Mouse (Mus musculus) B cell, adult 2 months (primary cell): ENCODE measurements around the gene Gapdh.
"Not testable (repeated sequence)": the region's sequence is repeated elsewhere in the genome, so short reads cannot be mapped to it uniquely, and the experiment has no call there.

Source experiments
- DNase-seq, 2 experiments: peaks; one replicate each; pipeline ENCODE4 v3.0.0; 2022

Gapdh gene

GRCm38 (mm10) chr6:125166861-125167650 lies 789 bp upstream of the Gapdh start:
- DNase-seq: no peak

- DNase-seq: peak; percentile 96 to 98
Measured at GRCm38 (mm10) chr6:125165328-125165891, 857 bp downstream of the Gapdh start.

DNA sequence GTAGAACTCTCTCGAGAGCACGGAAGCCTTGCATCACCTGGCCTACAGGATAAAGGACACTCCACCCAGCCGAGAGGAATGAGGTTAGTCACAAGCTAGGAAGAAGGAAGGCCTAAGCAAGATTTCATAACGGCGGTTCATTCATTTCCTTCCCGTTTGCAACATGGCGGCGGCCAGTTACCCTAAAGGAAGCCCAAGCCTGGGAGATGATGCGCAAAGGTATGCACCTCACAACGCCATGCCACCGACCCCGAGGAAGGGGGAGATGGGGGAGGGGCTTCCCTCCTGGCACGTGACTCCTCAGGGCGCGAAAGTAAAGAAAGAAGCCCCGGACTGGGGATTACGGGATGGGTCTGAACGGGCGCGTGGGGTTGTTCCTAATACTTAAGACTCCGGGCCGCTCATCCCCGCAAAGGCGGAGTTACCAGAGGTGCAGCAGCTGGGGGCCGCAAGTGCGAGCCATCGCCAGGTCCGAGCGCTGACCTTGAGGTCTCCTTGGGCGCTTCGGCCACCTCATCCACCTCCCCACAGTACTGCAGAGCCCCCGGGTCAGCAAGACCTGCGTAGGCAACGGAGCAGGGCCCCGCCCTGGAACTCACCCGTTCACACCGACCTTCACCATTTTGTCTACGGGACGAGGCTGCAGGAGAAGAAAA lies 1.5 kb downstream of the Gapdh start:
- peak; percentile 68 to 70 for DNase-seq

DNA sequence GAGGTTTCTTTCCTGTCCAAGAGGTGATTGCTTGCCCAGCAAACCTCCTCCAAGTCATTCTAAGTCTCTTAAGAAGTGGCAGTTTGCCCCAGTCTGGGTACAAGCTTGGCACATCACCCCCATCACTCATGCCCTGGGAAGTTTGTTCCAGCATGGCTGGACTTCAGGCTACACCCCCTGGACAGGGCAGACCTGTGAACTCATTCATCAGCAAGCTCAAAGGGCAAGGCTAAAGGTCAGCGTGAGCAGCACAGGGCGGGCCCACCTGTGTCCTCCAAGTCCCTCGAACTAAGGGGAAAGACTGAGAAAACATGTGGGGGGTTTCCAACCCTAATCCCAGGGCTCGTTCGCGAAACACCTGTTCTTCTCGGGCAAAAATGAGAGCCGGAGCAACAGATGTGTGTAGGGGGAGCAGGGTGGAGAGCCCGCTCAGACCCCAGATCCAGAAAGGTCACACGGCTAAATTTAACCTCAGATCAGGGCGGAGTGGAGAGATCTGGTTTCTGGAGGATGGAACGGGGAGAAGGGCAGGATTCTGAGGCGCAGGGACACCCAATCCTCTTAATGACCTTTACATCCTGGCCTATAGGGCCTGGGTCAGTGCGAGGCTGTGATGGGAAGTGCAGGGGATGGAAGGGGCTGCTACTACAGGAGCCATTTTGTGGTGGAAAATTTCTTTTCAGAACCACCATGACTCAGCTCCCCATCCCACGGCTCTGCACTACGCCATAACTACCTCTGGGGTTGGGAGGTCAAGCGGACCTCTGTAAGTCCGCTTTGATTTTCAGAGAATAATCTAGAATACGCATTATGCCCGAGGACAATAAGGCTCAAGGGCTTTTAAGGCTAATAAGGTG lies 2.2 kb downstream of the Gapdh start:
- peak in 1 of 2 experiments; percentile 12 for DNase-seq

- not testable (repeated sequence) for DNase-seq
Measured at GRCm38 (mm10) chr6:125162615-125163305, 3.5 kb downstream of the Gapdh start.

DNA sequence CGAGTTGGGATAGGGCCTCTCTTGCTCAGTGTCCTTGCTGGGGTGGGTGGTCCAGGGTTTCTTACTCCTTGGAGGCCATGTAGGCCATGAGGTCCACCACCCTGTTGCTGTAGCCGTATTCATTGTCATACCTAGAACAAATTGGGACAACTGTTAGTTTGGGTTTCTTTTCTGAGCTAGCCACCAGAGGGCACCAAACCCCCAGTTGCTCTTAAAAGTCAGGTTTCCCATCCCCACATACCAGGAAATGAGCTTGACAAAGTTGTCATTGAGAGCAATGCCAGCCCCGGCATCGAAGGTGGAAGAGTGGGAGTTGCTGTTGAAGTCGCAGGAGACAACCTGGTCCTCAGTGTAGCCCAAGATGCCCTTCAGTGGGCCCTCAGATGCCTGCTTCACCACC lies 4.3 kb downstream of the Gapdh start:
- peak; percentile 87 to 89 for DNase-seq

DNA sequence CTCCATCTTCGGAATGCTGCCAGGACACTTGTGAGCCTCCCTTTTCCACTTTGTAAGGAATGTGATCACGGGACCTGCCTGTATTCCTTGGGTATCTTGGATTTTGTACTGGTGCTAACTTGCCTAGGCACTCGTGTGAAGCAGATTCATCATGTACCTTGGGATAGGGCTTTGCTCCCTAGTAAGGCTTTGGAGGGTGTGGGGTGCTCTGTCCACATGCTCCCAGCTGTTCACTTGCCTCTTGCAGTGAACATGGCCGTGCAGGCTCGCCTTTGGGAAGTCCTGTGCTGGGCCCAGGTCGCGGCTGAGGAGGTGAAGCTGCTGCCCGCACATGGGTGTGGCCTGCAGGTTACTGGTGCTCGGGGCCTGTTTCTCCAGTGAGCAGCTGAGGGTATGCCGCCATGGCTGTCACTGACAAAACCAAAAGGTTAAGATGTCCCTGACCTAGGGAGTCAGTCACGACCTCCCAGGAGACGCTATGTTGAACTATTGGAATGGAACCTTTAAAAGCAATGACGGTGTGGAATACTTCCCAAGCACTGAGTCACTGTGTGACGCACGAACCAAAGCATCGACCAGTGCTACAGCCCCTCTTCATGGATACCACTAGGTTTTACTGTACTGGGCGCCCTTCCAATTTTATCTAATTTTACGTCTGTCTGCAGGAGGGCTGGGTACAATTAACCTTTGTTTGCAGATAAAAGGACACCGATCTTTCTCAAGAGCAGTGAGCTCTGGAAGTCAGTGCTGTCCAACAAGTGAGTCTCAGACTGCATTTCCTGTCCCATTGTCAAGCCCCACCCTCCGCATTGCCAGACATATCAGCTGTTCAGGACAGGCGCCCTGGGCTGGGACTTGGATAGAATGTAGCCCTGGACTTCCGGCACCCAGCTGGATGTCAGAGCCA lies 5.2 kb downstream of the Gapdh start:
- DNase-seq: no peak

DNA sequence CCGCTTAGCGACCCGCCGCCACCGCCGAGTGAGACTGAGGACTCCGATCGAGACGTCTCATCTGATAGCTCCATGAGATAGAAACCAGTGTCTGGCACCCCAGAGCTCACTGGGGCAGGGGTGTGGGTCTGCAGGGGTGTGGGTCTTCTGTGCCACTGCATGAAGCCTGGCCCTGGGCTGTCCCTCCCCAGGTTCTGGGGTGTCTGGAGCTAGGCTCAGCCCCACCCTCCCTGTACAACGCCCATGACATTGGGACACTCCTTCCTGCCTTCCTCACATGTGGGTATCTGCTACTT lies 5.8 kb downstream of the Gapdh start:
- DNase-seq: no peak

GRCm38 (mm10) chr6:125159773-125160557 lies 6.3 kb downstream of the Gapdh start:
- no peak for DNase-seq

DNA sequence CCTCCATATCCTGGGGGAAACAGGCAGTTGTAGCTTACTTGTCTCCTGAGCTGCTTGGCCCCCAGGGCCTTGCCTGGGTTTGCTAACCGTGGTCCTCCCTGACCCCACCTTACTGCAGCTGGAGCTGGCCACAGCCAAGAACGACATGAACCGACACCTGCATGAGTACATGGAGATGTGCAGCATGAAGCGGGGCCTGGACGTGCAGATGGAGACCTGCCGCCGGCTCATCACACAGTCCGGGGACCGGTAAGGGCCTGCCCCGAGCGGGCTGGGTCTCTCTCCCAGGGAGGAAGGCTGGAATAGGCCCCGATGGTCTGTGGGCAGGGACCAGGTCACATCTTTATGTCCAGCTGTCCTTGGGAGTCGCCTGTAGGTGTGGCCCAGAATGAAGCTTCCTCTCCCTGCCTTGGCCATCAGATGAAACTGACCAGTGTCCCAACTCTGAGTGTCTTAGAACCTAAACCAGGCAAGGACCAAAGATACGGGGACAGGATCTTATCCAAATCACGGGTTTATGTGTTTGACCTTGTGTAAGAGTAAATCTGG lies 7.2 kb downstream of the Gapdh start:
- no peak for DNase-seq

DNA sequence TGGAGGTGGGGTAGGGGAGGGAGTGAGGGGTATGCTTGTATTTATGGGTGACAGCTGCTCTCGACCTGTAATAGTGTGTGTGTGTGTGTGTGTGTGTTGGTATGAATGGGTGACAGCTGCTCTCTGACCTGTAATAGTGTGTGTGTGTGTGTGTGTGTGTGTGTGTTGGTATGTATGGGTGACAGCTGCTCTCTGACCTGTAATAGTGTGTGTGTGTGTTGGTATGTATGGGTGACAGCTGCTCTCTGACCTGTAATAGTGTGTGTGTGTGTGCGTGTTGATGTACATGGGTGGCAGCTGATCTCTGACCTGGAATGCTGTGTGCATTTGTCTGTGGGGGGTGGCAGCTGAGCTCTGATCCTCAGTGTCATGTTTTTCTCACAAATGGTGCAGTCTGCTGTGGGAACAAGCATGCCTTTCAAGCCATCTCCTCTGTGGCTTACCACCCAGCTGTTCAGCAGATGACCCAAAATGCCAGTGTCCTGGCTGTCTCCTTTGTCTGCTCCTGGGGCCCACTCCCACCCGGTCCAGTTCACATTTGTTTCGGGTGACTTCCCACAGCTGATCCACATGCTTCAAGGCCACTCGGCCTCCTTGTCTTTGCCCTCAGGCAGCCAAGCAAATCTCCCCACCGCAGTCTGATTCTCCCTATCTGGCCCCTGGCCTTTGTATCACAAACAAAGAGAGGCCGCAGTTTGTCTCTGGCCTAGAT lies 9.2 kb downstream of the Gapdh start:
- DNase-seq: no peak

- no peak for DNase-seq
Measured at GRCm38 (mm10) chr6:125156491-125156890, 9.8 kb downstream of the Gapdh start.

DNA sequence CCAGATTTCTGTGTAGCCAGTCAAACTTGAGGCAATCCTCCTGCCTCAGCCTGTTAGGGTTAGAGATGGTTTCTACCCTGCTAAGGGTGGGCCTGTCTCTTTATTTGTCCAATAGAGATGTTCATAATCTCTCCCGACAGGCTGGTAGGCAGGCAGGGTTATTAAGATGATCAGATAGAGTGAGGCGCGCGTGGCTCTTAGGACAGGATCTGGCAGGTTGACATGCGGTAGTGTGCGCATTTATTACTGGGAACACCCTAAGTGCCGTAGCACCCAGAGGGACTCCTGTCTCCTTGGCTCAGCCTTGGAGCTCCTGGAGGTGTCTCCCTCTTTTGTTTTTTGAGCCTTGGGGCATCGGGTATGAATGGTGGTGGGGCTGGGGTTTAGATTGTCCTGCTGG lies 11.0 kb downstream of the Gapdh start:
- DNase-seq: no peak

DNA sequence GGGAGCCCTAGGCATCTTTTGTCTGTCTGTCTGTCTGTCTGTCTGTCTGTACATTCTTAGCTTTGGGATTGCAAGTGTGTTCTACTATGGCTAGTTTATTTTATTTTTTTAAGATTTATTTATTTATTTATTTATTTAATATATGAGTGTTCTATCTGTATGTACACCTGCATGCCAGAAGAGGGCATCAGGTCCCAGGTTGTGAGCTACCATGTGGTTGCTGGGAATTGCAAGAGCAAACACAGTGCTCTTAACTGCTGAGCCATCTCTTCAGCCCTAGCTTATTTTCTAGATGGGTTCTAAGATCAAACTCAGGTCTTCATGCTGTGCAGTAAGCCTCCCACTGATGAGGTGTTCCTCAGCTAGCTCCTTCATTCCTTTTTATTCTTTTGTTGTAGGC lies 11.7 kb downstream of the Gapdh start:
- DNase-seq: peak in 1 of 2 experiments; percentile 32

DNA sequence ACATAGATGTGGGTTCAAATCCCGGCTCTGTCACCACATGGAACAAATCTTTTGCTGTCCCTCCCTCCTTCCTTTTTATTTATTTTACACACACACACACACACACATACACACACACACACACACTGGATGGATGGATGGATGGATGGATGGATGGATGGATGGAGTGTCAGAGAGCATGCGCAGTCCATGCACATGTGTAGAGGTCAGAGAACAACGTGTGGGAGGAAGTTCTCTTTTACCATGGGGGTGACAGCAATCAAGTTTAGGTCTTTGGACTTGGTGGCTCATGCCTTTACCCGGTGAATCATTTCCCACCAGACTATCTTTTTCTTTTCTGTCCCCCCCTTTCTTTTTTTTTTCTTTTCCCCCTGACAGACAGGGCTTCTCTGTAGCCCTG lies 12.6 kb downstream of the Gapdh start:
- no peak for DNase-seq

- no peak for DNase-seq
Measured at GRCm38 (mm10) chr6:125153018-125153389, 13.3 kb downstream of the Gapdh start.

DNA sequence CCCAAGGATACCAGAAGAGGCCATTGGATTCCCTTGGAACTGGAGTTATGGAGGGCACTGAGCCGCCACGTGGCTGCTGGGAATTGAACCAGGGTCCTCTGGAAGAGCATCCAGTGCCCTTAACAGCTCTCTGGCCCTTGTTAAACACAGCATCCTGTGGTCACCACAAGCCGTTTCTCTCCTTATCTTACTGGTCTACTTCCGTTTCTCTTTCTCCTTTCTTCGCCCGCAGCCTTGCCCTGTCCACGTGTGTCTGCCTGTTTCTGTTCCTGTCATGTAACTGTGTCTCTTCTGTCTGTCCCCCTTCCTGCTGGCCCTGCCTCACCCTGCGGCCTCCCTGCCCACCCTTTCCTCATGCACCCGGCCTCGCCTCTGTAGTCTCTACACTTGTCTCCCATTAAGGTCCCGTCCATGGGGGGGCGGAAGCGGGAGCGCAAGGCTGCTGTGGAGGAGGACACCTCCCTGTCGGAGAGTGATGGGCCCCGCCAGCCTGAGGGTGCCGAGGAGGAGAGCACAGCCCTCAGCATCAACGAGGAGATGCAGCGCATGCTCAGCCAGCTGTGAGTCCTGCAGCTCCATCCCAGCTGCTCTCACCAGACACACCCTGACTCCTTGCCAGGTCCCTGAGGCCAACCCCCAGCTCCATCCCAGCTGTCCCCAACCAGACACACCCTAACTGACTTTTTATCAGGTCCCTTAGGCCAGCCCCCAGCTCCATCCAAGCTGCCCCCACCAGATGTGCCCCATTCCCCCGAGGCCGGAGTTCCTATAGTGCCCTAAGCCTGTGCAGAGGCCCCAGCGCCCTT lies 13.9 kb downstream of the Gapdh start:
- no peak for DNase-seq

DNA sequence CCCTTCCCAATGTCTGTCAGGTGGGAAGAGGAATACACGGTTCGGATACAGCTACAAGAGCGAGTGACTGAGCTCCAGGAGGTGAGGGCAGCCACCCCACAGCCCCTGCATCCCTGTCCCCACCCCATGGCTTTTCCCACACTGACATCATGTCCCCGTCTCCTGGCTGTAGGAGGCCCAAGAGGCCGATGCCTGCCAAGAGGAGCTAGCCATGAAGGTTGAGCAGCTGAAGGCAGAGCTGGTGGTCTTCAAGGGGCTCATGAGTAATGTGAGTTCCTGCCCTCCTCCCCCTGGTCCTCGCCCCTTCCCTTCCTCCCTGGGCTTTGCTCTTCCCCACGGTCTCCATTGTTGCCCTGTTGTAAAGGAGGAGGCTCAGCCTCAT lies 16.7 kb downstream of the Gapdh start:
- no peak for DNase-seq
